Mouse (Mus musculus) liver, postnatal 0 days (tissue): ENCODE data around the gene Reln.

Source experiments
- CTCF ChIP-seq: sonication (generic); IDR thresholded peaks from 2 replicates; pipeline ENCODE4 v1.5.1; 2016; ENCODE audit warnings: antibody characterized with exemption, low read depth
- EP300 ChIP-seq: IDR thresholded peaks from 2 replicates; pipeline ENCODE4 v1.6.1; 2016; ENCODE audit warnings: antibody characterized with exemption, low read depth, mild to moderate bottlenecking

GRCm38 (mm10) chr5:22119296-22119695, 225.2 kb downstream of the Reln start:
- TF ChIP-seq CTCF = no peak
- no peak for TF ChIP-seq EP300
